Mouse (Mus musculus) layer of hippocampus, postnatal 14 days (tissue): ENCODE measurements at regions not wholly inside any gene's neighbourhood (a gene's known extent, or its start where the extent isn't known, plus 50 kb on each side); places are given as distances from the start of the nearest gene placed in this dataset.

Experiments used
- DNase-seq, 2 experiments: peaks; one replicate each; pipeline ENCODE4 v3.0.0; 2021 to 2022; ENCODE audit warnings: low spot score in 2 of 2, mixed read lengths in 1 of 2

DNA sequence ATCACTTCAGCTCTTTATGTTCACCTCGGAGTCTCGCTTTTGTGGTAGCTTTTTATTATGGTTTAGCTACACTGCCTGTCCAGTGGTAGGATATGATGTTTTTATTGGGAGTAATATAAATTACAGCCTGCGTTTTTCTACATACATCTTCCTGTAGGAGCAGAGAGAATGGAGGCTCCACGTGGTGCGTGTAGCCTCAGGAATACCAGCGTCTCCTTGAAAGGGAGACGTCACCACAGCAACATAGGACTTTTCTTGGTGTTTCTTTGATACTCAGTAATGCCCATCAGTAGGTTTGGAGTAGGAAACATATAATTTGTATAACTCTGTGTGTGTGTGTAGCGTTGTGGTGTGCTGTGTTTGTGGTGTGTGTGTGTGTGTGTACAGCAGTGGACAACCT lies 150.7 kb downstream of the Ndufs4 start:
- DNase-seq = no peak

DNA sequence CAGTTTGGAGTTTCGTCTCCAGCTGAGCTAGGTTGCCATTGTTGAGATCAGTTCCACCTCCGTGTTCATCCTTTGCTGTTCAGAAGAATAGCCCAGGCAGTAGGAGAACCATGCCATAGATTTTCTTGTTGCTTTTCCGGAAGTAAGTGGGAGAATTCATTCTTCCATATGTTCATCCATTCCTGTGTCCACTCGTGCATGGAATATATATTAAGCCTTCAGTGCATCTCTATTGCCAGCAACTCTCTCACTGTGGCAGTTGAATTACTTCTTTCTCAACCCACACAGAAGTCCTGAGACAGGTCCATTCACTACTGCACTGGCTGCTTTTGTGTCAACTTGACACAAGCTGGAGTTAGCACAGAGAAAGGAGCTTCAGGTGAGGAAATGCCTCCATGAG lies 152.2 kb downstream of the Ndufs4 start:
- DNase-seq = no peak

DNA sequence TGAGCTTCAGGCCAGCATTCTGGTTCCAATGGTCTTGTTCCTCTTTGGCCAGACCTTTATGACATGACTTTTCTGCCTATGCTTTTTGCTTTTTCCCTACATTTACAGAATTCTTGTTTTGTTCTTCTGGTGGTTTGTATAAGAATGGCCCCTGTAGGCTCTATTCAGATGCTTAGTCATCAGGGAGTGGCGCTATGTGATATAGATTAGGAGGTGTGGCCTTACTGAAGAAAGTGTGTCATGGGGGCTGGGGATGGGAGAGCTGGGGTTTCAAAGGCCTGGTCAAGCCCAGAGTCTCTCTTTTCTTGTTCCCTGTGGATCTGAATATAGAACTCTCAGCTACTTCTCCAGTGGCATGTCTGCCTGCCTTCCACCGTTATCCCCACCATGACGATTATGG lies 155.9 kb downstream of the Ndufs4 start:
- no peak for DNase-seq

GRCm38 (mm10) chr13:114230557-114230956 lies 157.5 kb downstream of the Ndufs4 start:
- no peak for DNase-seq

DNA sequence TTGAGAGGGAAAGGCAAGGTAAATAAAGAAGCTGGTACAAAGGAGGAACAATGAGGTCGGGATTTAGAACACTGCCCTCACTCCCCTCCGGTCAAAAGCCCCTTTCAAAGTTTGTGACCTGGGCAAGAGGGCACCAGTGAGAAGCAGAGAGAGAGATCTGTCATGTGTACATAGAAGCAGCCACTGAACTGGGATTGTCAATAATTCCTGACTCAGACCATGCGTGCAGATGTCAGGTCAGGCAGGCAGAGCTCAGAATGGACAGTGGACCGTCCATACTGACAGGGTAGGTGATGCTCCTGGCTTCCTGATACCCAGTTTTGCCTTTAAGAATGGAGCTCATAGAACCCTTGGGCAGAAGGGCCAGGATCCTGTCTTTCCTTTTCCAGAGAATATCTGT lies 161.0 kb downstream of the Ndufs4 start:
- DNase-seq = no peak

DNA sequence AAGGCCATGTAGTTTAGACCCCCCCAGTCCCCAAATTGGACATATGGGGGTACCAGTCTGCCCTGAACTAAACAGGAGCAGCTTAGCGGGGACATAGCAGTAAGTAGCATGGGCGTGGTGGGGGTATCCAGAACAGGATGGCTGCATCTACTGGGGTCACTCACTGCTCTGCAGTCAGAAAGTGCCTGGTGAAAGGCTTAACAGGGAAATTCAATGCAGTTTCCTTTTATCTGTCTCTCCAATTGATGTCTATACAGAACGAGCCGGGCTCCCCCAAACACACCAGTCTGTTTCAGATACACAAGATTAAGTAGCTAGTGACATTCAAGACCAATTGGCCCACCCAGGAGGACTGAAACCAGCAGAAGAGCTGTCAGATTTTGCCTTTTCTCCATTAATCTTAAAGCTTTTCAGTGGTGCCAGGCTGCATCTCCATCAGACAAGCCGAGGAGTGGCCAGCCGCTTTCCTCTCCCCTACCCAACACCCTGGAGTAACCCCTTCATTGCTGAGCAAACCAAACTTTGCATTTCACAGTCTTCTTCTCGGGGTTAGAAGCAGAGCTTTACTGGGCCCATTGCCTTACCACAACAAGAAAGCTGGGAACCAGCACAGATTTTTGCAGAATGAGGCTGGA lies 161.7 kb downstream of the Ndufs4 start:
- DNase-seq = no peak

DNA sequence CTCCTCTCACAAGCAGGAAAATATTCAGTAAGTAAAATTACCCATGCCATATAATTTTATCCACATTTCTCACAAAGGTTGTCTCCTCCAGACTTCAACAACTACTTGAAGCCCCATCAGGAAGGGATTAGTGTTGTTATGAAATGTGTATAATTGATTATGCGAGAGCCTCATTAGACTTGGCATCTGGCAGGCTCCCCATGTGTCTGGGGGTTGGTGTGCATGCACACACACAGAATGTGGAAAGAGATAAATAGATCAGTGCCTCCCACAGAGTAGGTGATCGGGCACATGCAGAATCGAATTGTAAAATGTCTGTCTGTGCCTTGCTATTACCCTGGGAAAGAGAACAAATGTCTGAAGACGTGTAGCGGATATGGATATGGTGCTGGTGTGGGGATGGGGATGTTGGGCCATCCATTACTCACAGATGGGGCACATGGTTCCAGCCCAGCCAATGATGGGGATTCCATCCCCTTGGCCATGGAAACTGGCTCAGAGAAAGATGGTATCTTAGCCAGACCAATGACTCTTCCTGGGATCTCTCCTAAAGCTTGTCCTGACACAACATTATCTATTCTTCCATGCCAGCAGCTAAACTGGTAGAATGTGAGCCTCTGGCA lies 168.1 kb downstream of the Ndufs4 start:
- DNase-seq = peak; percentile 31 to 66

DNA sequence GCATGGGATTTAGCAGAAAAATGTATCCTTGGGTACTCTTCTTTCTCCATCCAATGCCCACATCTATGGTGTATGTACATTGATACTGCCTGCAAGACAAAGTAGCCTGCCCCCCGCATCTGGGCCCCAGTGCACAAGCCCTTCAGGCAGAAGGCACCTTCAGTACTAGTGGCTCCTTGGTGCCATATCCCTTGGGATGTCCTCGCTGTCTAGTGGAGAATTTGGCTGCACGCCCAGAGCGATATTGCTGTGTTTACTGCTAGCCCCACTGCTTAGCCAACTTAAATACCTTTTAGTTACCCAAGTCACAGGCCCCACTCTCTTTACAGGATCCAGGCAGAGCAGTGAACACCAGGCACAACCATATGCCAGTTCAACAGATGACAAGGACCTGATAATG lies 173.0 kb downstream of the Ndufs4 start:
- no peak for DNase-seq
